Mouse (Mus musculus) c-Kit-positive CD71-positive TER-119-positive erythroid progenitor cells, embryonic 14.5 days (primary cell): ENCODE data around the gene Ikzf4.
"Not testable (repeated sequence)": the region's sequence is repeated elsewhere in the genome, so short reads cannot be mapped to it uniquely, and the experiment has no call there.

Experiments
- DNase-seq: peaks from one replicate; pipeline ENCODE4 v3.0.0-alpha.2; 2013; ENCODE audit warnings: low spot score

Gene Ikzf4

GRCm38 (mm10) chr10:128639999-128640398 is 5.8 kb downstream of the Ikzf4 start:
- DNase-seq: no peak

- DNase-seq: no peak
Observed at GRCm38 (mm10) chr10:128637011-128637410, 8.8 kb downstream of the Ikzf4 start.

GRCm38 (mm10) chr10:128636561-128636960 is 9.2 kb downstream of the Ikzf4 start:
- DNase-seq: no peak

- no peak for DNase-seq
Observed at GRCm38 (mm10) chr10:128635697-128636096, 10.1 kb downstream of the Ikzf4 start.

GRCm38 (mm10) chr10:128631571-128631970 is 14.2 kb downstream of the Ikzf4 start:
- DNase-seq: no peak

GRCm38 (mm10) chr10:128630306-128630705 is 15.5 kb downstream of the Ikzf4 start:
- not testable (repeated sequence) for DNase-seq

GRCm38 (mm10) chr10:128629746-128630145 is 16.0 kb downstream of the Ikzf4 start:
- peak; percentile 62 for DNase-seq

- DNase-seq: peak; percentile 60
Observed at GRCm38 (mm10) chr10:128627398-128628317, 18.1 kb downstream of the Ikzf4 start.

- peak; percentile 96 for DNase-seq
Observed at GRCm38 (mm10) chr10:128626311-128627310, 19.2 kb downstream of the Ikzf4 start, which contains the start of gene Rps26. Gene Rps26, minus strand, starts transcription at chr10:128626747.

GRCm38 (mm10) chr10:128625287-128625894 is 20.4 kb downstream of the Ikzf4 start:
- peak; percentile 74 for DNase-seq

- not testable (repeated sequence) for DNase-seq
Observed at GRCm38 (mm10) chr10:128623106-128623613, 22.6 kb downstream of the Ikzf4 start.

GRCm38 (mm10) chr10:128622702-128623101 is 23.1 kb downstream of the Ikzf4 start:
- no peak for DNase-seq

GRCm38 (mm10) chr10:128621986-128622520 is 23.7 kb downstream of the Ikzf4 start:
- DNase-seq: no peak

GRCm38 (mm10) chr10:128620241-128620640 is 25.6 kb downstream of the Ikzf4 start:
- DNase-seq: no peak

- DNase-seq: not testable (repeated sequence)
Observed at GRCm38 (mm10) chr10:128619148-128619547, 26.6 kb downstream of the Ikzf4 start.

GRCm38 (mm10) chr10:128618570-128618969 is 27.2 kb downstream of the Ikzf4 start:
- no peak for DNase-seq

GRCm38 (mm10) chr10:128615798-128616448 is 29.9 kb downstream of the Ikzf4 start:
- not testable (repeated sequence) for DNase-seq

GRCm38 (mm10) chr10:128614934-128615333 is 30.9 kb downstream of the Ikzf4 start:
- no peak for DNase-seq

GRCm38 (mm10) chr10:128613820-128614219 is 32.0 kb downstream of the Ikzf4 start:
- not testable (repeated sequence) for DNase-seq

GRCm38 (mm10) chr10:128613154-128613440 is 32.7 kb downstream of the Ikzf4 start:
- DNase-seq: no peak
